ENCODE assay signal across 8 mouse cellular contexts in genomic region chr13:83571973-83572447, GRCm38 (mm10).
DNase-seq lines count a peak whose midpoint lies in the region; ATAC-seq and TF ChIP-seq lines count a peak whose summit lies in the region.

No protein-coding gene starts in this region.

- peaks cover 17% of the 10 kb centered on the region for H3K4me1 ChIP-seq in intestine, embryonic 14.5 days (replicated peaks; ENCODE audit: control insufficient read depth, insufficient read depth, low read length)
- H3K4me1 ChIP-seq in intestine, postnatal 0 days (replicated peaks; ENCODE audit: control insufficient read depth, insufficient read depth, low read length) = no peaks in the 10 kb centered on the region
- peaks cover 0 to 3% of the 10 kb centered on the region in 2 experiments; a peak in 2 of 4 replicates for H3K4me1 ChIP-seq in MEL (ENCODE audit: control insufficient read depth in 1 of 2, insufficient read depth in 2 of 2, low read length in 2 of 2)
- no peaks in the 10 kb centered on the region for H3K4me1 ChIP-seq in embryonic facial prominence, embryonic 11.5 days (ENCODE audit: control insufficient read depth, insufficient read depth, low read length)
- H3K4me1 ChIP-seq in hindbrain, embryonic 16.5 days (ENCODE audit: control insufficient read depth, insufficient read depth, low read depth, low read length) = 0 out of 2 replicates have a peak, but pooled peaks cover 3% of the 10 kb centered on the region
- peaks cover 33% of the 10 kb centered on the region for H3K4me1 ChIP-seq in liver, embryonic 15.5 days (replicated peaks)

- DNase-seq in intestine, embryonic 14.5 days (ENCODE audit: low spot score) = no peak
- DNase-seq in MEL (ENCODE audit: low read depth, low spot score) = peak; percentile 74
- peak; percentile 41 for DNase-seq in embryonic facial prominence, embryonic 11.5 days (ENCODE audit: low spot score)
- DNase-seq in spleen, postnatal 10 days (ENCODE audit: low spot score in 2 of 2) = peak; percentile 36 to 59
- DNase-seq in cerebellum, postnatal 14 days = no peak

- H3K79me2 ChIP-seq in MEL (ENCODE audit: control insufficient read depth, insufficient read depth, low read length, poor library complexity) = no peaks in the 10 kb centered on the region

- peak in 1 of 2 experiments; percentile 33; a peak in 2 of 4 replicates for TF ChIP-seq EP300 in MEL (IDR thresholded peaks at IDR 0.05; ENCODE audit: low read depth in 1 of 2, low read length in 2 of 2)

- no peak for TF ChIP-seq RAD21 in MEL (IDR thresholded peaks at IDR 0.05; ENCODE audit: low read depth, low read length)

- TF ChIP-seq CTCF in intestine, postnatal 0 days (IDR thresholded peaks at IDR 0.05; ENCODE audit: low read depth) = no peak
- TF ChIP-seq CTCF in MEL (IDR thresholded peaks at IDR 0.05 in 2 of 3, conservative IDR thresholded peaks at IDR 0.05 in 1 of 3; ENCODE audit: control insufficient read depth in 1 of 3, insufficient read depth in 1 of 3, low read depth in 2 of 3, low read length in 3 of 3, poor library complexity in 1 of 3, severe bottlenecking in 1 of 3) = no peak

- no peak overlapping the region for H3K4me3 ChIP-seq in intestine, embryonic 14.5 days (ENCODE audit: low read depth, low read length)
- no peak overlapping the region for H3K4me3 ChIP-seq in intestine, postnatal 0 days (ENCODE audit: low read depth, low read length)
- peak overlapping the region in 1 of 2 experiments; percentile 33; a peak in 3 of 4 replicates for H3K4me3 ChIP-seq in MEL (ENCODE audit: control insufficient read depth in 1 of 2, insufficient read depth in 1 of 2, low read depth in 2 of 2, low read length in 2 of 2)
- H3K4me3 ChIP-seq in embryonic facial prominence, embryonic 11.5 days (ENCODE audit: low read depth, low read length) = no peak overlapping the region
- H3K4me3 ChIP-seq in hindbrain, embryonic 16.5 days (ENCODE audit: low read length) = no peak overlapping the region
- H3K4me3 ChIP-seq in liver, embryonic 15.5 days (replicated peaks) = peak overlapping the region; percentile 11

- H3K27ac ChIP-seq in intestine, embryonic 14.5 days (ENCODE audit: low read depth) = peak overlapping the region; percentile 44
- H3K27ac ChIP-seq in intestine, postnatal 0 days (ENCODE audit: low read depth, low read length) = no peak overlapping the region; the same call in 1 of the 2 replicates
- 0 out of 2 replicates have a peak overlapping the region, but pooled peaks have one; percentile 8 for H3K27ac ChIP-seq in MEL (ENCODE audit: control insufficient read depth, low read depth, low read length)
- H3K27ac ChIP-seq in embryonic facial prominence, embryonic 11.5 days (replicated peaks; ENCODE audit: low read depth, low read length) = no peak overlapping the region
- H3K27ac ChIP-seq in hindbrain, embryonic 16.5 days (ENCODE audit: low read depth, low read length) = no peak overlapping the region
- peak overlapping the region; percentile 60 for H3K27ac ChIP-seq in liver, embryonic 15.5 days (replicated peaks)

- H3K27me3 ChIP-seq in intestine, embryonic 14.5 days (replicated peaks; ENCODE audit: control insufficient read depth, insufficient read depth, low read length) = no peaks in the 10 kb centered on the region
- no peaks in the 10 kb centered on the region for H3K27me3 ChIP-seq in intestine, postnatal 0 days (replicated peaks; ENCODE audit: control insufficient read depth, insufficient read depth, low read length)
- H3K27me3 ChIP-seq in MEL (ENCODE audit: control insufficient read depth in 1 of 2, insufficient read depth in 2 of 2, low read length in 2 of 2) = no peaks in the 10 kb centered on the region
- H3K27me3 ChIP-seq in embryonic facial prominence, embryonic 11.5 days (ENCODE audit: control insufficient read depth, insufficient read depth, low read length) = no peaks in the 10 kb centered on the region
- no peaks in the 10 kb centered on the region for H3K27me3 ChIP-seq in hindbrain, embryonic 16.5 days (replicated peaks; ENCODE audit: control insufficient read depth, insufficient read depth, low read length)
- H3K27me3 ChIP-seq in liver, embryonic 15.5 days = no peaks in the 10 kb centered on the region

- ATAC-seq in intestine, embryonic 14.5 days (replicated peaks; ENCODE audit: low FRiP score, low TSS enrichment, low read depth) = no peak
- no peak for ATAC-seq in intestine, postnatal 0 days
- ATAC-seq in embryonic facial prominence, embryonic 11.5 days (replicated peaks; ENCODE audit: insufficient number of reproducible peaks, low FRiP score, low TSS enrichment, low read depth) = peak; percentile 63; the same call in 1 of the 2 replicates
- ATAC-seq in hindbrain, embryonic 16.5 days = peak; percentile 37; the same call in 1 of the 2 replicates
- peak; percentile 77 for ATAC-seq in liver, embryonic 15.5 days (ENCODE audit: insufficient read depth)

- 0 out of 2 replicates have a peak overlapping the region, but pooled peaks have one; percentile 5 for H3K4me2 ChIP-seq in intestine, embryonic 14.5 days (ENCODE audit: low read length)
- no peak overlapping the region; the same call in 1 of the 2 replicates for H3K4me2 ChIP-seq in intestine, postnatal 0 days (replicated peaks; ENCODE audit: low read depth)
- H3K4me2 ChIP-seq in embryonic facial prominence, embryonic 11.5 days (ENCODE audit: low read depth, low read length) = no peak overlapping the region
- H3K4me2 ChIP-seq in hindbrain, embryonic 16.5 days (ENCODE audit: low read length) = no peak overlapping the region
- peak overlapping the region; percentile 56 for H3K4me2 ChIP-seq in liver, embryonic 15.5 days

- no peak overlapping the region for H3K9ac ChIP-seq in intestine, embryonic 14.5 days (ENCODE audit: low read length)
- no peak overlapping the region for H3K9ac ChIP-seq in intestine, postnatal 0 days (ENCODE audit: low read depth, low read length)
- H3K9ac ChIP-seq in MEL (ENCODE audit: control insufficient read depth, low read depth, low read length, poor library complexity, severe bottlenecking) = peak overlapping the region; percentile 29
- no peak overlapping the region for H3K9ac ChIP-seq in embryonic facial prominence, embryonic 11.5 days (replicated peaks; ENCODE audit: low read length)
- H3K9ac ChIP-seq in hindbrain, embryonic 16.5 days (ENCODE audit: low read depth, low read length) = no peak overlapping the region
- peak overlapping the region; percentile 25; the same call in 1 of the 2 replicates for H3K9ac ChIP-seq in liver, embryonic 15.5 days

- TF ChIP-seq POLR2A in MEL (IDR thresholded peaks at IDR 0.05; ENCODE audit: control insufficient read depth in 1 of 2, insufficient read depth in 1 of 2, low read depth in 1 of 2, low read length in 2 of 2, poor library complexity in 1 of 2) = no peak

- 25% methylated on average over 7 of the region's 7 CpGs for WGBS in intestine, embryonic 14.5 days
- WGBS in intestine, postnatal 0 days = 42% methylated on average over 7 of the region's 7 CpGs
- WGBS in embryonic facial prominence, embryonic 11.5 days = 25% methylated on average over 7 of the region's 7 CpGs
- 51% methylated on average over 7 of the region's 7 CpGs for WGBS in hindbrain, embryonic 16.5 days
- 8% methylated on average over 7 of the region's 7 CpGs for WGBS in liver, embryonic 15.5 days (ENCODE audit: insufficient replicate concordance)

- H3K36me3 ChIP-seq in intestine, embryonic 14.5 days (ENCODE audit: control insufficient read depth, insufficient read depth, low read length) = no peaks in the 10 kb centered on the region
- no peaks in the 10 kb centered on the region for H3K36me3 ChIP-seq in intestine, postnatal 0 days (ENCODE audit: control insufficient read depth, insufficient read depth)
- peaks cover 0 to 7% of the 10 kb centered on the region in 2 experiments; a peak in 2 of 4 replicates for H3K36me3 ChIP-seq in MEL (ENCODE audit: control insufficient read depth in 1 of 2, insufficient read depth in 2 of 2, low read length in 2 of 2)
- H3K36me3 ChIP-seq in embryonic facial prominence, embryonic 11.5 days (replicated peaks; ENCODE audit: control insufficient read depth, insufficient read depth, low read depth, low read length) = no peaks in the 10 kb centered on the region
- H3K36me3 ChIP-seq in hindbrain, embryonic 16.5 days (ENCODE audit: control insufficient read depth, insufficient read depth, low read length) = no peaks in the 10 kb centered on the region
- H3K36me3 ChIP-seq in liver, embryonic 15.5 days (replicated peaks) = no peaks in the 10 kb centered on the region

- H3K9me3 ChIP-seq in intestine, embryonic 14.5 days (ENCODE audit: control insufficient read depth, low read length) = no peaks in the 10 kb centered on the region
- no peaks in the 10 kb centered on the region for H3K9me3 ChIP-seq in intestine, postnatal 0 days (ENCODE audit: control insufficient read depth)
- H3K9me3 ChIP-seq in MEL (replicated peaks; ENCODE audit: insufficient read depth, low read length) = no peaks in the 10 kb centered on the region
- no peaks in the 10 kb centered on the region for H3K9me3 ChIP-seq in embryonic facial prominence, embryonic 11.5 days (replicated peaks; ENCODE audit: control insufficient read depth, low read length)
- no peaks in the 10 kb centered on the region for H3K9me3 ChIP-seq in hindbrain, embryonic 16.5 days (ENCODE audit: control insufficient read depth, low read length)
- H3K9me3 ChIP-seq in liver, embryonic 15.5 days (replicated peaks) = no peaks in the 10 kb centered on the region

TF ChIP-seq in MEL, 35 proteins besides CTCF, POLR2A, EP300 and RAD21:
- TF ChIP-seq ETS1 (IDR thresholded peaks at IDR 0.05; ENCODE audit: low read depth, low read length) (peak; percentile 45; the same call in 1 of the 2 replicates), POLR2AphosphoS5 (IDR thresholded peaks at IDR 0.05; ENCODE audit: borderline replicate concordance, low read depth, low read length) (no peak), HCFC1 (IDR thresholded peaks at IDR 0.05; ENCODE audit: low read depth, low read length) (no peak), MYC (IDR thresholded peaks at IDR 0.05; ENCODE audit: low read depth, low read length) (0 out of 2 replicates have a peak, but pooled peaks have one; percentile 14), SIN3A (IDR thresholded peaks at IDR 0.05; ENCODE audit: low read length) (no peak), TCF12 (IDR thresholded peaks at IDR 0.05; ENCODE audit: low read depth, low read length) (peak; percentile 28; the same call in 1 of the 2 replicates)

Comparison
In these comparisons a context has a peak if more than half of its experiments do, and no peak if none do; other contexts are left out.
1. H3K27ac ChIP-seq: peak in intestine, embryonic 14.5 days (single experiment), MEL (single experiment) and liver, embryonic 15.5 days (single experiment); none in intestine, postnatal 0 days (single experiment), embryonic facial prominence, embryonic 11.5 days (single experiment) and hindbrain, embryonic 16.5 days (single experiment).
2. H3K4me2 ChIP-seq: peak in intestine, embryonic 14.5 days (single experiment) and liver, embryonic 15.5 days (single experiment); none in intestine, postnatal 0 days (single experiment), embryonic facial prominence, embryonic 11.5 days (single experiment) and hindbrain, embryonic 16.5 days (single experiment).
3. ATAC-seq: peak in embryonic facial prominence, embryonic 11.5 days (single experiment), hindbrain, embryonic 16.5 days (single experiment) and liver, embryonic 15.5 days (single experiment); none in intestine, embryonic 14.5 days (single experiment) and intestine, postnatal 0 days (single experiment).
4. DNase-seq: peak in MEL (single experiment), embryonic facial prominence, embryonic 11.5 days (single experiment) and spleen, postnatal 10 days (2 of 2); none in intestine, embryonic 14.5 days (single experiment) and cerebellum, postnatal 14 days (0 of 2).
5. H3K9ac ChIP-seq: peak in MEL (single experiment) and liver, embryonic 15.5 days (single experiment); none in intestine, embryonic 14.5 days (single experiment), intestine, postnatal 0 days (single experiment), embryonic facial prominence, embryonic 11.5 days (single experiment) and hindbrain, embryonic 16.5 days (single experiment).